Mouse (Mus musculus): ENCODE measurements around the gene Msrb3.

Gene Msrb3

GRCm38 (mm10) chr10:120898785-120899762, at the start of gene Msrb3:
Gene Msrb3, minus strand, starts transcription at chr10:120899101.
- peak; percentile 87 for DNase-seq

GRCm38 (mm10) chr10:120948461-120948860, 49.6 kb upstream of the Msrb3 start:
- DNase-seq: no peak

- no peak for DNase-seq
These were observed 48.9 kb upstream of the Msrb3 start for GRCm38 (mm10) chr10:120947842-120948241.

GRCm38 (mm10) chr10:120946847-120947246, 47.9 kb upstream of the Msrb3 start:
- DNase-seq: no peak

GRCm38 (mm10) chr10:120938904-120939208, 40.0 kb upstream of the Msrb3 start:
- DNase-seq: no peak

GRCm38 (mm10) chr10:120938077-120938903, 39.4 kb upstream of the Msrb3 start:
- peak; percentile 61 for DNase-seq

GRCm38 (mm10) chr10:120929536-120929935, 30.6 kb upstream of the Msrb3 start:
- DNase-seq: no peak

GRCm38 (mm10) chr10:120928183-120928582, 29.3 kb upstream of the Msrb3 start:
- DNase-seq: no peak

- DNase-seq: no peak
These were observed 27.3 kb upstream of the Msrb3 start for GRCm38 (mm10) chr10:120926156-120926555.

- DNase-seq: no peak
These were observed 22.6 kb upstream of the Msrb3 start for GRCm38 (mm10) chr10:120921501-120921900.

- DNase-seq: no peak
These were observed 21.7 kb upstream of the Msrb3 start for GRCm38 (mm10) chr10:120920604-120921003.

GRCm38 (mm10) chr10:120916250-120916649, 17.3 kb upstream of the Msrb3 start:
- no peak for DNase-seq

- peak; percentile 60 for DNase-seq
These were observed 16.2 kb upstream of the Msrb3 start for GRCm38 (mm10) chr10:120914948-120915631.

- DNase-seq: no peak
These were observed 15.4 kb upstream of the Msrb3 start for GRCm38 (mm10) chr10:120914286-120914685.

- DNase-seq: no peak
These were observed 14.9 kb upstream of the Msrb3 start for GRCm38 (mm10) chr10:120913796-120914195.

- no peak for DNase-seq
These were observed 13.1 kb upstream of the Msrb3 start for GRCm38 (mm10) chr10:120911971-120912370.

- DNase-seq: no peak
These were observed 10.1 kb upstream of the Msrb3 start for GRCm38 (mm10) chr10:120908776-120909574.

GRCm38 (mm10) chr10:120904676-120905075, 5.8 kb upstream of the Msrb3 start:
- no peak for DNase-seq

GRCm38 (mm10) chr10:120903843-120904468, 5.1 kb upstream of the Msrb3 start:
- no peak for DNase-seq

GRCm38 (mm10) chr10:120901746-120902145, 2.8 kb upstream of the Msrb3 start:
- no peak for DNase-seq

GRCm38 (mm10) chr10:120900096-120900495, 1.2 kb upstream of the Msrb3 start:
- peak; percentile 28 for DNase-seq

- peak; percentile 27 for DNase-seq
These were observed 544 bp downstream of the Msrb3 start for GRCm38 (mm10) chr10:120898357-120898756.
